Mouse (Mus musculus): Measurements from ENCODE around the gene Mthfd1l.

DNA sequence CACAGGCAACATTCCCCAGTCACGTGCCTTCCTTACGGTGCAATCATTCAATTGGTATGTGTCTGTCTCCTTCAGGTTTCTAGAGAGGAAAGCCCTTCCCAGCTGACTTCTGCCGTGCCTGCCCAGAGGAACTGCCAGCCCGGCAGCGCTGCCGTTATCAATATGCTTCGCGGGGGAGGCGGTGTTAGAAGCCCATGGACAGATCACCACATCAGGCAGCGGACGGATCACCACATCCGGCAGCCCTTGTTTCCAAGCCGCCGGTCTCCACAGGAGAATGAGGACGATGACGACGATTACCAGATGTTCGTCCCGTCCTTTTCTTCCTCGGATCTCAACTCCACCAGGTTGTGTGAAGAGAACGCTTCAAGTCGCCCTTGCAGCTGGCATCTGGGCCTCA is 16.4 kb upstream of the Mthfd1l start:
- TF ChIP-seq CTCF (IDR thresholded peaks at IDR 0.05; ENCODE audit: low read depth), result no peak
- TF ChIP-seq EP300 (IDR thresholded peaks at IDR 0.05; ENCODE audit: low read depth), result no peak
